Mouse (Mus musculus) liver, embryonic 15.5 days (tissue): ENCODE measurements around the gene Flna. TPM values are rescaled to one million over a fixed set of nuclear protein-coding genes. Genes with fewer than 3 reads are reported as not detected.

Source experiments
- ATAC-seq: fragments of 200-750 bp; cut with Nextera tagmentation; 2 replicates; pipeline ENCODE4 v1.8.0; 2017; ENCODE audit warnings: moderate number of reproducible peaks, mild to moderate bottlenecking, moderate library complexity; ENCODE audit not compliant: insufficient read depth
- H3K27ac ChIP-seq: fragments of 300-500 bp; sonication (generic); replicated peaks from 2 replicates; pipeline ENCODE4 v1.5.1; 2015; ENCODE audit warnings: mild to moderate bottlenecking, inconsistent platforms
- H3K27me3 ChIP-seq: fragments of 300-500 bp; sonication (generic); 2 replicates; pipeline ENCODE4 v1.6.1; 2015; ENCODE audit warnings: mild to moderate bottlenecking, inconsistent platforms
- H3K36me3 ChIP-seq: fragments of 300-500 bp; sonication (generic); replicated peaks from 2 replicates; pipeline ENCODE4 v1.6.1; 2015; ENCODE audit warnings: moderate library complexity, mild to moderate bottlenecking, inconsistent platforms
- H3K4me1 ChIP-seq: fragments of 300-500 bp; sonication (generic); replicated peaks from 2 replicates; pipeline ENCODE4 v1.6.1; 2015; ENCODE audit warnings: inconsistent platforms
- H3K4me2 ChIP-seq: fragments of 300-500 bp; sonication (generic); 2 replicates; pipeline ENCODE4 v1.6.1; 2015; ENCODE audit warnings: moderate library complexity, mild to moderate bottlenecking, inconsistent platforms
- H3K4me3 ChIP-seq: fragments of 300-500 bp; sonication (generic); replicated peaks from 2 replicates; pipeline ENCODE4 v1.5.1; 2015; ENCODE audit warnings: mild to moderate bottlenecking, inconsistent platforms
- H3K9ac ChIP-seq: fragments of 300-500 bp; sonication (generic); 2 replicates; pipeline ENCODE4 v1.6.1; 2015; ENCODE audit warnings: moderate library complexity, mild to moderate bottlenecking, inconsistent platforms
- H3K9me3 ChIP-seq: fragments of 300-500 bp; sonication (generic); replicated peaks from 2 replicates; pipeline ENCODE4 v1.6.1; 2016; ENCODE audit warnings: inconsistent platforms
- WGBS: fragments of 180-500 bp; shearing (Covaris S2); methylation state at CpG from one replicate; pipeline ENCODE4 v1.1.7; 2015; ENCODE audit warnings: mixed read lengths; ENCODE audit not compliant: insufficient replicate concordance; 5-methylcytosine and 5-hydroxymethylcytosine counted together
- microRNA-seq: library from miRNA; unstranded; fragments of <30 nt; microRNA quantifications from one replicate; pipeline ENCODE4, GENCODE M21; 2016
- polyA plus RNA-seq: library from polyadenylated mRNA; unstranded; fragments of >200 nt; fragmentation: Nextera tagmentation; extraction: Ambion mirVana; gene quantifications from 2 replicates; pipeline ENCODE4 v1.2.1, GENCODE M21; 2015

Flna gene
- polyA plus RNA-seq, 1 experiment from 2014 or later = 41.6 TPM

DNA sequence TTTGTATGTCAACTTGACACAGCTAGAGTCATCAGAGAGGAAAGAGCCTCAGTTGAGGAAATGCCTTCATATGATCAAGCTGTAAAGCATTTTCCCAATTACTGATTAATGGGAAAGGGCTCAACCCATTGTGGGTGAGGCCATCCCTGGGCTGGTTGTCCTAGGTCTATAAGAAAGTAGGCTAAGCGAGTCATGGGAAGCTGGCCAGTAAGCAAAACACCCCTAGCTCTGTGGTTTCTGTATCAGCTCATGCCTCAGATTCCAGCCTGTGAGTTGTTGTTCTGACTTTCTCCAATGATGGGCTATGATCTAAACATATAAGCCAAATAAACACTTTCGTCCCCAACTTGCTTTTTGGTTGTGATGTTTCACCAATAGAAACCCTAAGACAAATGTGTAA lies 46.1 kb downstream of the Flna start:
- Histone ChIP-seq H3K9me3 (no peaks in the 10 kb centered on the region), H3K36me3 (no peaks in the 10 kb centered on the region), H3K27me3 (peaks cover 3% of the 10 kb centered on the region; the same call in 1 of the 2 replicates), H3K4me2 (no peak overlapping the region), H3K9ac (no peak overlapping the region), H3K4me3 (no peak overlapping the region), H3K4me1 (no peaks in the 10 kb centered on the region), H3K27ac (no peak overlapping the region)
- 59% methylated on average over 2 of the region's 2 CpGs for WGBS
- no peak for ATAC-seq

DNA sequence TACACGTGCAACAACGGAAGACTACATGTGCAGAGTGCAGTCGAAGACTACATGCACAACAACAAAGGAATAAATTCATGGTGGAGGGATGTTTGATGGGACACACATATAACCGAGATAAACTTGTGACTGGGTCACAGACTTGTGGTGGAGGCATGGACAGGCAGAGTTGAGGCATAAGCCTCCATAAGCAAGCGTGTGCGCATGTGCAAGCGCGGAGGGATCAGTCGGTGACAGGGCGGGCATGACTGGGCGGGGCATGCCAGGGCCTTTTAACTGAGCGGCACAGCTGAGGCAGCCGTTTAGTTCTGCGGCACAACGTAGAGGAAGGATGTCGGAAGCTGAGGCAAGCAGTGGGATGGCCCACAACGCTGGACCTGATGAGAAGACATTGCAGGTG lies 72.7 kb downstream of the Flna start, which contains the start of gene Tktl1:
Gene Tktl1 (plus strand): TSS at position 301 of the 400 bp plus-strand sequence.
- Histone ChIP-seq H3K4me3 (no peak within 1 kb of the TSS), H3K36me3 (no peaks in the 10 kb centered on the region), H3K27ac (no peak within 1 kb of the TSS), H3K27me3 (no peaks in the 10 kb centered on the region), H3K4me2 (no peak within 1 kb of the TSS), H3K9ac (no peak within 1 kb of the TSS), H3K9me3 (no peaks in the 10 kb centered on the region), H3K4me1 (no peaks in the 10 kb centered on the region)
- 81% methylated on average over 17 of the region's 17 CpGs for WGBS
- no peak for ATAC-seq

Small RNA genes lying within 50 kb of the gene (microRNA-seq; reads per million reads assigned to microRNA genes)
- gene Mir7091 = not detected

Other genes starting within 250 kb of the Flna start
- 23.0 and 24.5 TPM in 2 replicates for gene Irak1, start 225.9 kb downstream of the Flna start, polyA plus RNA-seq
- gene Opn1mw, start 122.4 kb downstream of the Flna start, polyA plus RNA-seq = not detected in 2 replicates
- 6.2 and 6.9 TPM in 2 replicates for gene Mecp2, start 114.5 kb downstream of the Flna start, polyA plus RNA-seq
- gene Tex28, start 82.0 kb downstream of the Flna start, polyA plus RNA-seq = not detected in 2 replicates
- gene Tktl1, start 72.6 kb downstream of the Flna start, polyA plus RNA-seq = not detected in 2 replicates
- 8.0 and 8.5 TPM in 2 replicates for gene Emd, start 4.9 kb upstream of the Flna start, polyA plus RNA-seq
- gene Rpl10, start 21.0 kb upstream of the Flna start, polyA plus RNA-seq = 356 and 378 TPM in 2 replicates
- gene Taz, start 32.1 kb upstream of the Flna start, polyA plus RNA-seq = 27.7 and 29.2 TPM in 2 replicates
- gene Dnase1l1, start 32.5 kb upstream of the Flna start, polyA plus RNA-seq = 24.5 and 25.2 TPM in 2 replicates
- gene Atp6ap1, start 47.3 kb upstream of the Flna start, polyA plus RNA-seq = 75.9 and 80.2 TPM in 2 replicates
- gene Gdi1, start 55.2 kb upstream of the Flna start, polyA plus RNA-seq = 48.8 and 56.7 TPM in 2 replicates
- 28.5 and 28.8 TPM in 2 replicates for gene Fam50a, start 63.2 kb upstream of the Flna start, polyA plus RNA-seq
- 1.1 and 1.5 TPM in 2 replicates for gene Plxna3, start 79.2 kb upstream of the Flna start, polyA plus RNA-seq
- 34.6 and 43.0 TPM in 2 replicates for gene Lage3, start 103.8 kb upstream of the Flna start, polyA plus RNA-seq
- 37.3 and 38.8 TPM in 2 replicates for gene Ubl4a, start 123.4 kb upstream of the Flna start, polyA plus RNA-seq
- 6.1 and 6.5 TPM in 2 replicates for gene Slc10a3, start 123.5 kb upstream of the Flna start, polyA plus RNA-seq
- gene Fam3a, start 143.5 kb upstream of the Flna start, polyA plus RNA-seq = 11.0 and 12.0 TPM in 2 replicates
- 21.5 and 26.2 TPM in 2 replicates for gene Ikbkg, start 143.5 kb upstream of the Flna start, polyA plus RNA-seq
- 46.1 and 48.9 TPM in 2 replicates for gene G6pdx, start 179.4 kb upstream of the Flna start, polyA plus RNA-seq
- not detected in 2 replicates for gene Gm6880, start 231.6 kb upstream of the Flna start, polyA plus RNA-seq